In genomic region chr2:45702511-45702910, GRCm38 (mm10) we compare ENCODE assay signal across 17 mouse cellular contexts.
A peak's percentile ranks its signal among the peaks of the same experiment; 100 is the strongest.
DNase-seq lines count a peak whose midpoint lies in the region; ATAC-seq lines count a peak whose summit lies in the region.
"Had no signal": no experiment of that assay in that cellular context is flagged by ENCODE, and none has a peak within 500 bp of the region (broad histone marks: within the 10 kb centered on the region; RNA-seq: fewer than 3 reads in every experiment).

No protein-coding gene starts in this region.

- no peaks in the 10 kb centered on the region for H3K9me3 ChIP-seq in kidney, embryonic 14.5 days (ENCODE audit: control insufficient read depth, low read length)
- H3K9me3 ChIP-seq in neural tube, embryonic 13.5 days, result no peaks in the 10 kb centered on the region
- no peaks in the 10 kb centered on the region for H3K9me3 ChIP-seq in neural tube, embryonic 15.5 days (replicated peaks)
- H3K9me3 ChIP-seq: embryonic facial prominence, embryonic 13.5 days had no signal

- no peak overlapping the region; the same call in 1 of the 2 replicates for H3K9ac ChIP-seq in kidney, embryonic 14.5 days (ENCODE audit: low read depth, low read length)
- H3K9ac ChIP-seq in neural tube, embryonic 13.5 days, result no peak overlapping the region
- no peak overlapping the region for H3K9ac ChIP-seq in neural tube, embryonic 15.5 days (replicated peaks)
- H3K9ac ChIP-seq: embryonic facial prominence, embryonic 13.5 days; liver, embryonic 14.5 days had no signal

- H3K4me3 ChIP-seq in kidney, embryonic 14.5 days (ENCODE audit: low read length), result no peak overlapping the region
- H3K4me3 ChIP-seq in neural tube, embryonic 13.5 days, result no peak overlapping the region
- no peak overlapping the region for H3K4me3 ChIP-seq in neural tube, embryonic 15.5 days (replicated peaks)
- H3K4me3 ChIP-seq: embryonic facial prominence, embryonic 13.5 days had no signal

- H3K27me3 ChIP-seq in kidney, embryonic 14.5 days (ENCODE audit: control insufficient read depth, insufficient read depth, low read length), result no peaks in the 10 kb centered on the region
- no peaks in the 10 kb centered on the region for H3K27me3 ChIP-seq in neural tube, embryonic 13.5 days
- no peaks in the 10 kb centered on the region for H3K27me3 ChIP-seq in neural tube, embryonic 15.5 days (replicated peaks)
- H3K27me3 ChIP-seq: embryonic facial prominence, embryonic 13.5 days had no signal

- H3K4me1 ChIP-seq in kidney, embryonic 14.5 days (ENCODE audit: control insufficient read depth, insufficient read depth, low read length), result no peaks in the 10 kb centered on the region
- no peaks in the 10 kb centered on the region for H3K4me1 ChIP-seq in neural tube, embryonic 13.5 days (replicated peaks)
- no peaks in the 10 kb centered on the region; the same call in 1 of the 2 replicates for H3K4me1 ChIP-seq in neural tube, embryonic 15.5 days
- H3K4me1 ChIP-seq: embryonic facial prominence, embryonic 13.5 days had no signal

- H3K36me3 ChIP-seq in kidney, embryonic 14.5 days (ENCODE audit: control insufficient read depth, insufficient read depth, low read length), result no peaks in the 10 kb centered on the region
- H3K36me3 ChIP-seq in neural tube, embryonic 13.5 days, result no peaks in the 10 kb centered on the region
- H3K36me3 ChIP-seq in neural tube, embryonic 15.5 days, result no peaks in the 10 kb centered on the region
- H3K36me3 ChIP-seq: embryonic facial prominence, embryonic 13.5 days had no signal

- DNase-seq in kidney, adult 18-20 months, result no peak
- DNase-seq in brain, adult 2 months (ENCODE audit: low read depth, low spot score), result peak; percentile 31
- DNase-seq in mesoderm, embryonic 11.5 days (ENCODE audit: low read depth, low spot score), result peak; percentile 18
- DNase-seq in urinary bladder, adult 2 months (ENCODE audit: low spot score), result no peak
- no peak for DNase-seq in urinary bladder, adult 18-20 months (ENCODE audit: low spot score in 2 of 2)
- DNase-seq: cerebellum, adult 2 months; heart, adult 18-20 months; heart, postnatal 4 days; kidney, adult 8-10 months; thymus, postnatal 25 days had no signal

- H3K4me2 ChIP-seq in kidney, embryonic 14.5 days (replicated peaks; ENCODE audit: low read depth, low read length), result no peak overlapping the region
- no peak overlapping the region for H3K4me2 ChIP-seq in neural tube, embryonic 13.5 days
- H3K4me2 ChIP-seq in neural tube, embryonic 15.5 days, result no peak overlapping the region
- H3K4me2 ChIP-seq: embryonic facial prominence, embryonic 13.5 days; midbrain, embryonic 11.5 days had no signal

- H3K27ac ChIP-seq in kidney, embryonic 14.5 days (ENCODE audit: low read depth, low read length), result peak overlapping the region; percentile 51; the same call in 1 of the 2 replicates
- H3K27ac ChIP-seq in neural tube, embryonic 13.5 days (replicated peaks), result 0 out of 2 replicates have a peak overlapping the region, but pooled peaks have one; percentile 23
- H3K27ac ChIP-seq in neural tube, embryonic 15.5 days (replicated peaks), result no peak overlapping the region
- H3K27ac ChIP-seq: embryonic facial prominence, embryonic 13.5 days; liver, embryonic 14.5 days had no signal

- ATAC-seq in kidney, embryonic 14.5 days (ENCODE audit: low FRiP score, low TSS enrichment), result no peak; the same call in 1 of the 2 replicates
- ATAC-seq in neural tube, embryonic 13.5 days (ENCODE audit: low read depth), result no peak
- no peak for ATAC-seq in neural tube, embryonic 15.5 days (ENCODE audit: low FRiP score)
- ATAC-seq: forebrain, embryonic 16.5 days had no signal

Comparison
In these comparisons a context has a peak if more than half of its experiments do, and no peak if none do; other contexts are left out.
1. DNase-seq: peak in brain, adult 2 months (single experiment) and mesoderm, embryonic 11.5 days (single experiment); none in kidney, adult 18-20 months (single experiment), urinary bladder, adult 2 months (single experiment) and urinary bladder, adult 18-20 months (0 of 2).